Mouse (Mus musculus): ENCODE data around the gene Nid1.
"Not testable (repeated sequence)": the region's sequence is repeated elsewhere in the genome, so short reads cannot be mapped to it uniquely, and the experiment has no call there.

Gene Nid1

GRCm38 (mm10) chr13:13493517-13493916 lies 56.2 kb downstream of the Nid1 start:
- DNase-seq: no peak

- DNase-seq: no peak
Observed at GRCm38 (mm10) chr13:13498022-13498421, 60.7 kb downstream of the Nid1 start.

- no peak for DNase-seq
Observed at GRCm38 (mm10) chr13:13502406-13502805, 65.1 kb downstream of the Nid1 start.

GRCm38 (mm10) chr13:13503695-13504386 lies 66.5 kb downstream of the Nid1 start:
- no peak for DNase-seq

GRCm38 (mm10) chr13:13505063-13505462 lies 67.7 kb downstream of the Nid1 start:
- no peak for DNase-seq

DNA sequence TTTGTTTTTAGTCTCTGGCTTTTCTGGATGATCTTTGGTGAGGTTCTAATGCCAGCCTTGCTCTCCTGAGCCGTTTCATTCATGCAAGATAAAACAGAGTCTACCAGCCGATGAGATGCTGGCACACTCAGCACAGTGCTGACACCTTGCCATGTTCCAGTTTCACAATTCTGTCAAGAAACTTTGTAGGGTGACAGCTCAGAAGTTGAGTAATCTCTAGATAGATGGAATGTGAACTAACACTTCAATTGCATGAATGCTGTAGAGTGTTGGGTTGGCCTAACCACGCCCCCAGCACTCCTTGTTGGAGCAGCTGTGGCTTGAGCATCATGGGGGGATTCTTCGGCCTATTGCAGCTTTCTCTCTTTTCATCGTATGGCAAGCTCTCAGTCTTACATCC lies 69.2 kb downstream of the Nid1 start:
- DNase-seq: no peak

- DNase-seq: no peak
Observed at GRCm38 (mm10) chr13:13514861-13515260, 77.5 kb downstream of the Nid1 start.

DNA sequence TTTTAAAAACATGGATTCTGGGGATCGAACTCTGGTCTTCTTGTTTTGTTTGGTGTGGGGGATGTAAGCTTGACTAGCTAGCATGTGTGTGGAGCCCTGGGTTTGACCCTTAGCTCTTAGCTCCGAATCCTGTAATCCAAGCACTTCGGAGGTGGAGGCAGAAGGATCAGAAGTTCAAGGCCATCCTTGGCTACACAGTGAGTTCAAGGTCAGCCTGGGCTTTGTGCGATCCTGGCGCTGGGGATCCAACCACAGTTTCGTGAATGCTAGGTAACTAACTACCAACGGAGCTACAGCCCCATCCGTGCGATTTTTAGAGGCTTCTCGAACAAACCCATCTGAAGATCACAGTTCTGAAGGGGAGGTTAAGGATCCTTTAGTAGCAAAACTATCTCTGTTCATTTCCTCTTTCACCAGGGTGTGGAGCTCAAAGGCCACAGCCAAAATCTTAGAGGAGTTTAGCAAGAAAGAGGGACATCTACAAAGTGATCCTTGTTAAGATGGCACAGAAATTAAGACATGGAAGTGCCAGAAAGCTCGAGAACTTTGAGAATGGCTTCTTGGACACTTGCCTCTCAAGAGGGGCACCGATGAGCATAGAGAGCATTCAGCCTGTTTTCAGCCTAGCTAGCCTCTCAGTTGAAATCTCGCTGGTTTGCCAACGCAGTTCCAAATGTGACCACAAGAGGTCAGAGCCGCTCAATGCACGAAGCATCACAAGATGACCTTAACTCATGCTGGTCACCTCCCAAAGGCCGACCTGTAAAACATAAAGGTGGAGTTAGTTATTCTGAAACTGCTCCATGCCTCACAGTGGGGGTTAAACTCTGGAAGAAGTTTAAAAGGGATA lies 79.2 kb downstream of the Nid1 start:
- DNase-seq: peak; percentile 80

GRCm38 (mm10) chr13:13518114-13518513 lies 80.8 kb downstream of the Nid1 start:
- no peak for DNase-seq

GRCm38 (mm10) chr13:13520436-13520835 lies 83.1 kb downstream of the Nid1 start:
- DNase-seq: no peak

GRCm38 (mm10) chr13:13523625-13524584 lies 86.6 kb downstream of the Nid1 start:
- no peak for DNase-seq

DNA sequence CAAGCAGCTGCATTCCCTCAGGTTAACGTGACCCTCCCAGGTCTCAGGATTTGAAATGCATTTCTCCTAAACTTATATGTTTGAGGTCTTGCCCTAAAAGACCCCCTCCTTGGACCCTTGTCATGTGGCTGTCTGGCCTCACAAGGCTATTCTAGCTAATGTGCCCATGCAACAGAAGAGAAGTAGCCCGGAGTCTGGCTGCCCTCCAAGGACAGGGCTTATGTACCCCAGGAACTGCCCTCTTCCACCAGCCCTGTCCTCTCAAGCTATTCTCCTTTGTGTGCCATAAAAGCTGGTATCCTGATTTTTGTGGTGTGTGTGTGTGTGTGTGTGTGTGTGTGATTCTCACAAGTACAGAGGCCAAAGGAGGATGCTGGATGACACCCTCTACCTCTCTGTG lies 87.9 kb downstream of the Nid1 start:
- DNase-seq: no peak

DNA sequence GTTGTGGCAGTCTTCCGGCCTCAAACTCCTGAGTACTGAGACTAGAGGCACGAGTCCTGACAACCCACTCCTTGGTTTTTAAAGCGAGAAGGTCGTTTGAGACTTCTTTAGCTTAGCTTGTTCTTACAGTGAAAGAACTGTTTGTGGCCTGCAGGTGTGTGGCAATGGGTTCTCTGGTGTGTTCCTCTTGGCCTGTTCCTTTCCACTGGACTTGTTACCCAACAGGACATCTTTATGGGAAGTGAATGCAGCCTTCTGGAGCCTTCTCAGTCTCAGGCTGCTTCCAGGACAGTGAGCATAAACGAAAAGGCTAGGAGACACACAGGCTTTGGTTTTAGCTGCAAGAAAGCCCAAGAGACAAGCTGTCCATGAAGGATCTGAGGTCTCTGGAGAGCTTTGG lies 88.5 kb downstream of the Nid1 start:
- no peak for DNase-seq

- DNase-seq: no peak
Observed at GRCm38 (mm10) chr13:13529115-13529542, 91.8 kb downstream of the Nid1 start.

- DNase-seq: no peak
Observed at GRCm38 (mm10) chr13:13530913-13531312, 93.6 kb downstream of the Nid1 start.

DNA sequence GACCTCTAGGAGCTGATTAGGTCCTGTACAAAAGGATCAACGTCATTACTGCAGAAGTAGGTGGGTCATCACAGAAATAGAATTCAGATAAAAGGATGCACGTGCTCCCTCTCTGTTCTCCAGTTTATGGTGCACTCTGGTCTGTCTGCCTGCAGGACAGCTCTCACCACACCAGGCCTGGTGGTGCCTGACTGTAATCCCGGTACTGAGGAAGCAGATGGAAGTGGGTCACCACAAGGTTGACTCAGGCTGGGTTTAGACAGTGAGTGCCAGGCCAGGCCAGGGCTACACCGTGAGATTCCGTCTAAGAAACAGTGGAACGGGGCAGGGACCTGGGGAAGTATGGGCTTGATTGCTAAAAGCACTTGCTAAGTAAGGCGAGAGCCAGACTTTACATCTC lies 94.6 kb downstream of the Nid1 start:
- no peak for DNase-seq

DNA sequence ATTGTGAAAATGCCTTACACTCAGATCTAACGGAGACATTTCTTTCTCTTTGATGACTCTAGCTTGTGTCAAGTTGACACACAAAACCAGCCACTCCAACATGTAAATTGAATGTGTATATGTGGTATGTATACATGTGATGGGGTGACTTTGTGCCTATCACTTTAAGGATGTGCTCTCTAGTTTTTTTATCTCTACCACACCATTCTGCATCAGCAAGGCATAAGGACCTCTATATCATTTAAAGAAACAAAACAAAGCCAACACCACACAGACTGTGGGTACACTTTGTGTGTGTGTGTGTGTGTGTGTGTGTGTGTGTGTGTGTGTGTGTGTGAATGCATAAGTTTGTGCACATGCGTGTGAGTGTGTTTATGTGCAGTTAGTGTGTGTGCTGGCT lies 99.2 kb downstream of the Nid1 start:
- no peak for DNase-seq

GRCm38 (mm10) chr13:13537272-13538015 lies 100.1 kb downstream of the Nid1 start:
- no peak for DNase-seq

- DNase-seq: no peak
Observed at GRCm38 (mm10) chr13:13538585-13539300, 101.4 kb downstream of the Nid1 start.

DNA sequence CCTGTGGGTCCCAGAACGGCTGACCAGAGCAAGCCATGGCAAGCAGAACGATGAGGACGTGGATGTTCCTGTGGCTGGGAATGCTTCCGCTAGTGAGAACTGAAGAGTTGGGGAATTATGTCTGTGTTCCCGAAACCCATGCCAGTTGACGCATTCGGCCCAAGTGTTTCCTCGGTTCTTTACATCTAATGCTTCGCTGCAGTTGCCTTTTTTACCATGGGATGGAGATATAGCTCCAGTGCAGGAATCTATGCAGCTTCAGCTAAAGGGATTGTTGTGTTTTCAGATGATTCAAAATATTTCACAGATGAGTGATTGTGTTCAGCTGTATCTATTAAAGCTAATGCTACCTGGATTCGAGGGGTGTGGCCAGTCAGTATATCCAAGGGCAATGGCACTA lies 105.7 kb downstream of the Nid1 start:
- not testable (repeated sequence) for DNase-seq

DNA sequence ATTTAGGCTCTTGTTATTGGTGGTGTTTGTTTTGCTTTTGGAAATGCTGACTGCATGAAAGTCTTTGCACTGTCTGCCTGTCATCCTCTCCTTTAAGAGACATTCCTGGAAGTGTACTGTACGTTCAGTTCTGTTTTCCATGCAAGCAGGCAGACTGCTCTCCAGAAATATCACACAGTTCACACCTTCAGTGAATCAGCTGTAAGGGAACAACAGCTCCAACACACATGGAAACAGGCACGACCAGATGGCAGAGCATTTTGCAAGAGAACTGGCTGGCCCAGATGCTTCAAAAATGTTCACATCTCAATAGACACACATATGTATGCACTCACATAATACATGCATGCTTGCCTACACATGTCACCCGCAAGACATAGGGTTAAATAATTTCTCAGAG lies 109.4 kb downstream of the Nid1 start:
- peak; percentile 24 for DNase-seq

DNA sequence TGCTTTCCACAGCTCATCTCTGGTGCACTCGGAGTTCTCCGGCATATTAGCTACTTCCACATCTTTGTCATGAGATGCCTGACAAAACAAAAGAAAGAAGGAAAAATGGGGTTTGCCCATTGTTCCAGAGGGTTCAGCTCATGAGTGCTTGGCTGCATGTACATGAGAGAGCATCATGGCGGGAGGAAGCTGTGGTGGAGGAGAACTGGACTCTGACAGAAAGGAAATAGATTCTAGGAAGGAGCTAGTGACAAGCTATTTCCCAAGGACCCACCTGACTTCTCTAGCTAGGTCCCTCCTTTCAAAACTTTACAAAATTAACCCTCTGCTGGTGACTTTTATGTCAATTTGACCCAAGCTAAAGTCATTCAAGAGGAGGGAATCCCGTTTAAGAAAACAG lies 110.5 kb downstream of the Nid1 start:
- no peak for DNase-seq
